Mouse (Mus musculus) granulocyte monocyte progenitor cell, adult 5-6 weeks (primary cell): ENCODE data around the gene Trio. TPM values are rescaled to one million over a fixed set of nuclear protein-coding genes. Genes with fewer than 3 reads are reported as not detected.

Source experiments
- ATAC-seq: replicated peaks from 2 replicates; pipeline ENCODE4 v1.8.0; 2016; ENCODE audit warnings: mild to moderate bottlenecking, moderate TSS enrichment, inconsistent platforms; ENCODE audit not compliant: poor library complexity, severe bottlenecking
- total RNA-seq, 2 experiments: library from RNA; stranded (forward) in 1 of 2; stranded (reverse) in 1 of 2; fragments of 200-712, 200-1000 nt in 1 of 2; fragments of >200 nt in 1 of 2; fragmentation: Nextera tagmentation in 1 of 2; gene quantifications; 2 replicates each; pipeline ENCODE4 v1.2.3; 2014 to 2017

Trio gene
- total RNA-seq (2014; fragmentation: Nextera tagmentation), result 30.3 and 40.2 TPM in 2 replicates
- 21.1 and 25.9 TPM in 2 replicates for total RNA-seq (2017)

DNA sequence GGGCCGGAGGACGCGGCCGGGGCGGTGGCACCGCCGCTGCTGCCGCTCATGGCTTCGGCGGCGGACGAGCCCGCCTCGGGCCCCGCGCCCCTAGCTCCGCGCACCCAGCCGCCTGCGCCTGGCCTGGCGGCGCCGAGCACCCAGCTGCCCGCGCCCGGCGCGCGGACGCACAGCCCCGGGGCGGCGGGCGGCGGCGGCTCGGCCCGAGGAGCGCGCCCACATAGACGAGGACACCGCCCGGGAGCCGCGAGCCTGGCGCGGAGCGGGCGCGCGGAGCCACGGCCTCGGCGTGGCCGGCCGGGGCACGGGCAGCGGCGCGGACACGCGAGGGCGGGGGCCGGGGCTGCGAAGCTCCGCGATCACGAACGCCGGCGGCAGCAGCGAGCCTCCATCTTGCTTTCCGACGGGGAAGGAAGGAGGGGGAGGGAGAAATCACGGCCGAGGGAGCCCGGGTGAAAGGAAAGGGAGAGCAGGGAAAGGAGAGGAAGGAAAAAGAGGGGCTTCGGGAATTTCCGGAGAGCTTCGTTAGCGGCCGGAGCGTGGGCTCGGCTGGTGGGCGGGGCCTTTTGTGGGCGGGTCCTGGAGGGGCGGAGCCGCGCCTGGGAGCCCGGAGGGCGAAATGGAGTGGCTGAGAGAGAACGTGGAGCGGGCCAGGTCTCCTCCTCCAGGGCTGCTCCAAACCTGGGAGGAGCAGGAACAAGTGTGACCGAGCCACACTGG is at the start of gene Trio:
Trio (minus strand) TSS at position 402 of the 720 bp plus-strand sequence.
- peak; percentile 88 for ATAC-seq

DNA sequence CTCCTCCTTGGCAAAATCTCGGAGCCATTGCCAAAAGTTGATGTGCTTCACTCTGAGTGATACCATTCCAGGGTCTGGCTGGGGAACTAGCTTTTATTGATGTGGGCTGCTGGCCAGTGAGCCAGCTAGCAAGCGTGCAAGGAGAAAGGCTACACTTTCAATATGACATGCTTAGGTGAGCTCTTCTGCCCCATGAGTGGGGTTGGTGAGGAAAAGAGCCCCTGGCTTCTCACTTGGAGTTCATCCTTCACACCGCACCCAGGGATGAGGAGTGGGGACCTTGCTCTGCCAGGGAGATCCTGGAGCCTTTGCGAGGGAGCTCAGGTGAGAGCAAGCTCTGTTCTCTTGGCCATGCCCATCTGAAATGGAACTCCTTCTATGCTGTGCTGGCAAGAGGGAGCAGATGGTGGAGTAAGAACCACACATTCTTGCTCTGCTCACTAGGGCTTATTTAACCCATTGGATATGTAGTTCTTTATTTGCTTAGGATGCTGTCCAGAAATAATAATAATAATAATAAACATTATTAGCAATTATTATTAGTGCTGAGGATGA is 48.8 kb upstream of the Trio start:
- no peak for ATAC-seq

DNA sequence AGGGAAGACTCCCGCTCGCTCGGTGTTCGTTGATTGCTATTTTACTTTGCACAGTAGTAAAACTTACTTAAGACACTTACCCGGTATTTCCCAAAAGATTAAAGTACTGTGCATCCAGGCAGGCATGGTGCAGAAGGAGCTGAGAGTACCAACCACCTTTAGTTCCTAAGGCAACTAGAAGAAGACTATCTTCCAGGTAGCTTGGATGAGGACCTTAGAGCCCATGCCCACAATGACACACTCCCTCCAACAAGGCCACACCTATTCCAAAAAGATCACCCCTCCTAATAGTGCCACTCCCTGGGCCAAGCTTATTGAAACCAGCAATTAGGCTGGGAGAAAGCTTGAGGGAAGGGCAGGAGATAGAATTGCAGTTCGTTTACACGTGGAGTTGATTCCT is 46.0 kb upstream of the Trio start:
- no peak for ATAC-seq

DNA sequence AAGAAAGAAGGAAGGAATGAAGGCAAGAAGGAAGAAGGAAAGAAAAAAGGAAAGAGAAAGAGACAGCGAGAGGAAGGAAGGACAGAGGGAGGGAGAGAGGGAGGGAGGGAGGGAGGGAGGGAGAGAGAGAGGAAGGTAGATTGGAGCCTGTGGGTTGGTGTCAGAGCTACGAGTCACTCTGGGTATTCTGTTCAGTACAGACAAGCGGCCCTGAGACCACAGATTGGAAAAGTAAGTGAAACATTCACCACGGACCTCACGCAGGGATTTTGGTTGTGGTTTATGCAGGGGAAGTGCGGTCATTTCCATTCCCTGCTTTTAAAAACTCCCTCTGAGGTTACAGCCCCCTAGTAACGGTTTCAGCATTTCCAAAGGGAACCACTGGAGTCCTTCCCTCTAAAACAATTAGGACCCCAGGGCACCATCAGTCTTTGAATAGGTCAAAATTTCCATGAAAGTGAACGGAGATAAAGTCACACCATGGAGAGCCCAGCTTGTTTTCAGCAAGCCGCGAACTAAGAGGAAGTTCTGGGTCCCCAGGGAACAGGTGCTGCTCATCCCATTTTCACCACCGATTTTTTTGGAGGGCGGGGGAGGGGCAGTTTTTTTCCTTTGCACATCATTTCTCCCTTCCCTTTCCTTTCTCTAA is 45.2 kb upstream of the Trio start:
- ATAC-seq, result peak; percentile 78

DNA sequence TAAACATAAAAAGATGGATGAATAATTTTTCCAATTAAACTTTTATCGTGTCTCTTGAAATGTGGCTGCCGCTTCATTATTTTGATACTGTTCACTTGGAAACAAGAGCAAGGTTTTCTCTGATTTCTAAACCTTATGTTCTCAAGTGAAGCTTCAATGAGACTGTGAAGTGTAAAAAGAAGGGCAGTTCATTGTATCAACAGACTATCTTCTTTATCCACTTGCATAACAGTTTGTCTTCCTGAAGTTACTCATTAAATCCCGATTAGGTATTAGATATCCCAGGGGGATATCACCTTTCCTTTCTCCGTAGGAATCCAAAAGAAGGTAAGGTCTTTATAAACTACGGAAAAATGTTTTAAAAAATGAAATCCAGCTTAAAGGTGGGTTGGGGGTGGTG is 44.6 kb upstream of the Trio start:
- no peak for ATAC-seq

DNA sequence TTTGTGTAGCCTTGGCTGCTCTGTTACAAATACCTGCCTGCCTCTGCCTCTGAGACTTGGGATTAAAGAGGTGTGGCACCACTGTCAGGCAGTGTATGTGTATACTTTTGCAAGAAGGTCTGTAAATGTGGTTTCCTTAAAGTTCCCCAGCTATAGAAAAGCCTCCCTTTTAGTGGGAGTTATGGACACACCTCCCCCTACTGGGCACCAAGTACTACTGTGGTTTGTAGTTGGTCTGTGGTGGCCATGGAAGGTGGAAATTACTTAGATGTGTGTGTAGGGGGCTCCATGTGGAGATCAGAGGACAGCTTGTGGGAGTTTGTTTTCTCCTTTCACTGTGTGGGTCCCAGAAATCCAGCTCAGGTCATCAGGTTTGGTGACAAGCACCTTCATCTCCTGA is 41.7 kb upstream of the Trio start:
- ATAC-seq, result peak; percentile 75

DNA sequence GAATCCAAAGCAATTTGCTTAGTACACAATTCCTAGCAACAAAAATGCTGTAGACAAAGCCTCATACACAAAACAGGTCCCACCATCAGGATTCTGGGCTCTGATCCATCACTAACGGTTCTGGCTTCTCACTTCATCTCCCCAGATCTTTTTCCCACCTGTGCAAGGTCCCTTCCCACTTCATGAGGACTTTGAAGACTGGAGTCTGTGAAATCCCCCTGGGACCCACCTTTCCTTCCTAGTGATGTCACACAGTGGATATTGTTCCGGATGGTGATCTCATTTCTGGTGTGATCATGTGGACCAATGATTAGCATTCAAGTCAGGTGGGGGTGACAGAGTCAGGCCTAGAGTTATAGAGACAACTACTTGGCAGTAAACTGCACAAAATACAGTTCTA is 40.8 kb upstream of the Trio start:
- ATAC-seq, result no peak

DNA sequence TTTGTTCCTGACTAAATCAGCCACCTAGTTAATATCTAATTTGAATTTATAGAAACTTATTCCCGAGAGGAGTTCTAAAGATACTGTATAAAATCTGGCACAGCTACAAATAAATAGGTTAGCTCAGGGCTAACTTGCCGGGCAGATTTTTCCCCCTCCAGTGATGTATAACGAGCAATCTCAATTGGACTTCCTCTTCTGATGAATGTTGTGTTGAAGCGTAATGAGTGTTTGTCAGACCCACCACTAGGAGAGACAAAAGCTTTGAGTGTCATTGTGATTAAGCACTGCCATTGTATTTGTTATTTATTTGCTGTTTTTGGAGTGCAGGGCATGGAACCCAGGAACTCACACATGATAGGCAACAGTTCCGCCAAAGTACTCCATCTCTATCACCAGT is 39.9 kb upstream of the Trio start:
- ATAC-seq, result peak; percentile 40; the same call in 1 of the 2 replicates

DNA sequence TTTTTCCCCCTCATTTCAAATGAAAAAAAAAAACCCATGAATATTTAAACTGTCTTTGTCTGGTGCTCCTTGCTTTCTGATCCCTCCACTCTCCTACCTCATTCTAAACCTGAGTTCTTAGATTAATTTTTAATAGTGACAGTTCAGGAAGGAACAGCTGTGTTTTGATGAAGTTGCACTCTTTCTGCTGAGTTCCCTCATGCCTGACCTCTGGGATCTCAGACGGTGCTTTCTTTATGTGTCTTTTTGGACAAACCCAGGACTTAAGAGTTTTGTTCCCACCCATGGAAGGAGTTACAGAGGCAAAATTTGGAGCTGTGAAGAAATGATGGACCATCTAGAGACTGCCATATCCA is 39.1 kb upstream of the Trio start:
- ATAC-seq, result no peak

DNA sequence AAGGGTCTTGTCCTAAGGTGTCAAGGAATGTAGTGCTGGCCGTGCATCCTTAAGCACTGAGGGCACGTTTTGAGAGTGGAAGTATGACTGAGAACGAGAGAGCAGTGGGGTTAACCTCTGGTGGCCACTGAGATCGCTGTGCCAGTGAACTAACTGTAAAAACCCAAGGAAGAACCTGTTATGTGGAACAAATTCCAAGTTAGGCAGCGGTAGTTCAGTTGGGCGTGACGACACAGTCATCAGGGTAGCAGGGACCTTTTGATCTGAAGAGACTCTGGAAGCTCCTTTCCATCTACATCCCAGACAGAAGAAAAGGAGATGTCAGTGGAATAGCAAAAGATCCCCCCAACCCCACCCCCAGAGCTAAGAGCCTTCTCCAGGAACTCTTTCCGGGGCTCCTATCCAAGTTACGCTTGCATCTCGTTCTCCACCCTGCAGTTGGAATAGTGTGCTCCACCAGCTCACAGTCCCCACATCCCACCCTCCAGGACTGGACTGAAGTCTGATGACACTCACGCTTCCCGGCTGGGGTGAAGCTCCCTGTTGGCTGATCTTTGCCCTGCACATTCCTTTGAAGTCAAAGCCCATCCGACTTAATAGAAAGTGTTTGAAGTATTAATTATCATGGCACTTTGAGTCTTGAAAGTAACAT is 38.6 kb upstream of the Trio start:
- no peak for ATAC-seq

DNA sequence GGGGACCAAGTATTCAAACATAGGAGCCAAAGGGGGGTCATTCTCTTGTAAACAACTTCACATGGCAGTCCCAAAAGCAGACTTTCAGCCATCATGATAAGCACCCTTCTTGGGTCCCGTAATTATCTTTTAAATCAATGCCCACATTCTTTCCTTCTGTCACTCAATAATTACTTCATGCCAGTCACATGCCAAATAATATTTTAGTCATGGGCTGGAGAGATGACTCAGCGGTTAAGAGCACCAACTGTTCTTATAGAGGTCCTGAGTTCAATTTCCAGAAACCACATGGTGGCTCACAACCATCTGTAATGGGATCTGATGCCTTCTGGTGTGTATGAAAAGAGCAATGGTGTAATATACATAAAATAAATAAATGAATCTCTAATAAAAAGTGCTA is 37.8 kb upstream of the Trio start:
- no peak for ATAC-seq

DNA sequence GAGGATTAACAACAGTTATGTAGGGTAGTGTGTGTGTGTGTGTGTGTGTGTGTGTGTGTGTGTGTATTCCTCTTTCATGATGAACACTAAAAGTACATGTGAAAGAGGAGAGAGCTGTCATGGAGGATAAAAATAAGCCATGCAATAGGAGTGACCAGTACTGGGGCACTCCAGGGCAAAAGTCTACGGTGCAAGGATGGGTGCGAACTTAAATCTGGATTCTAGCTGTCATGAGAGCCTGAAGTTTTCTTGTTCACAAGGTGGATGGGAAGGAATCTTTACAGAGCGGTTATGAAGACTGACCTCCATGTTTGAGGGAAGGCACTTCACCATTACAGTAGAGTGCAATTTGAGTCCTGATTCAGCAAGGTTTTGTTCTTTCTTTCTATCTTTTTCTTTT is 36.4 kb upstream of the Trio start:
- no peak for ATAC-seq

DNA sequence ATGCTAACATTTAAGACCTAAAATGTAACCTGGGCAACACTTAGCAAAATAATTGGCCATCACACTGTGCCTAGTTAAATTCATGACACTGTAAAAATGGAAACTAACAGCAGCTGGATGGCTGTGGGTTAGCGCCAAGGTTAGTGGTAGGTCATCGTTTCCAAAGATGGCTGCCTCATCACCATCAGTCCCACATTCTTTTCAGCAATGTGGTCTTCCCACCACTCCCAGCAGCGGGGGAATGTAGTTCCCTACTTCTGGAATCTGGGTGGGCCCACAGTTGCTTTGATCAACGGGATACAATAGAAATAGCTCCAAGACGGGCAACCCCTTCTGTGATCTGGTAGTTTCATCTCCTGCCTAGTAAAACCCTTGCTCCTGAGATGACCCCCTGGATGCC is 35.3 kb upstream of the Trio start:
- ATAC-seq, result no peak

DNA sequence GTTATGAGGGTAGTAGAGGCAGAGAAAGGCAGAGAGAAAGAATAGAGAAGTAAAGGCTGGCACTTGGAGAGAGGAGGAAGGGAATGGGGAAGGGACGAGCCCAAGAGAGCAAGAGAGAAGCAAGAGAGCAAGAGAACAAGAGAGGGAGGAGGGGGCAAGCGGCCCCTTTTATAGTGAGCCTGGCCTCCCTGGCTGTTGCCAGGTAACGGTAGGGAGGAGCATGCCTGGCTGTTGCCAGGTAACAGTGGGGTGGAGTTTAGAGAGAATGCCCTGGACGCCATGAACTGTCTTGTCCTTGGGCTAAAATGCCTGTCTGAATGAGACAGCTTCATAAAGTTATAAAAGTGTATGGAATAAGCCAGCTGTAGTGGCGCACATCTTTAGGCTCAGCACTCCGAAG is 34.8 kb upstream of the Trio start:
- no peak for ATAC-seq

DNA sequence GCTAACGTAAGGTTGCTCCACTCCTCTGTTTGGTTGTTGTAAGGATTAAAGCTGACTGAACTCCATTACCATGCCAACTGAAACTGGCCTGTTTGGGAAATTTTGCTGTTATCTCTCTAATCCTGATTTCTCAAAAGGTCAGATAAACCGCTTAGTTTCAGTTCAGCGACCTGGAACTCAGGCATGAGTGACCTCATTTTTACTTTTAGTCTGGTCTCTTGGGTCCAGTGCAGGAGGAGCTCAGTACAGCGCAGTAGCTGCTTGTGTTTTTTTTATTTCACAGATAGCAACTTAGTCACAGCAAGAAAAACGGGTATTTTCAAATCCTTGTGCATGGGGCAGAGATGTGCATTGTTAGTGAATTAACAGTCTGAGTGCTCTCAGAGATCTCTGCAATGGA is 31.9 kb upstream of the Trio start:
- ATAC-seq, result no peak

DNA sequence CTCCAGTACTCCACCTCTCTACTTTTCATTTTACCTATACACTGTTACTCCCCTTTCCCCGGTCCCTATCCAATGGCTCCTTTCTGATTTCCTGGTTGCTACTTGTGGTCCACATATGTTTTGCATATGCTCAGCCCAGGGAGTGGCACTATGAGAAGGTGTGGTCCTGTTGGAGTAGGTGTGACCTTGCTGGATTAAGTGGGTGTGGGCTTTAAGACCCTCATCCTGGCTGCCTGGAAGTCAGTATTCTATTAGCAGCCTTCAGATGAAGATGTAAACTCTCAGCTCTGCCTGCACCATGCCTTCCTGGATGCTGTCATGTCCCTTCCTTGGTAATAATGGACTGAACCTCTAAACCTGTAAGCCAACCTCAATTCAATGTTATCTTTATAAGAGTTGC is 29.1 kb upstream of the Trio start:
- no peak for ATAC-seq

DNA sequence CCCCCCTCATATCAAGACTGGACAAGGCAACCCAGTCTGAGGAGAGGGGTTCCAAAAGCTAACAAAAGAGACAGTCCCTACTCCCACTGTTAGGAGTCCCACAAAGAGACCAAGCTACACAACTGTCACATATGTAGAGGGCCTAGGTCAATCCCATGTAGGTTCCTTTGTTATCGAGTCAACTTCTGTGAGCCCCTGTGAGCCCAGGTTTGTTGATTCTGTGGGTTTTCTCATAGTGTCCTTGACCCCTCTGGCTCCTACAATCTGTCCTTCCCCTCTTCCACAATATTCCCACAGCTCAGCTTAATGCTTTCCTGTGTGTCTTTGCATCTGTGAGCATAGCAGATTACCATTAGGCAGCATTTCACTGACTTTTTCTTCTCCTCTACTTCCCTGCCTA is 28.5 kb upstream of the Trio start:
- no peak for ATAC-seq

DNA sequence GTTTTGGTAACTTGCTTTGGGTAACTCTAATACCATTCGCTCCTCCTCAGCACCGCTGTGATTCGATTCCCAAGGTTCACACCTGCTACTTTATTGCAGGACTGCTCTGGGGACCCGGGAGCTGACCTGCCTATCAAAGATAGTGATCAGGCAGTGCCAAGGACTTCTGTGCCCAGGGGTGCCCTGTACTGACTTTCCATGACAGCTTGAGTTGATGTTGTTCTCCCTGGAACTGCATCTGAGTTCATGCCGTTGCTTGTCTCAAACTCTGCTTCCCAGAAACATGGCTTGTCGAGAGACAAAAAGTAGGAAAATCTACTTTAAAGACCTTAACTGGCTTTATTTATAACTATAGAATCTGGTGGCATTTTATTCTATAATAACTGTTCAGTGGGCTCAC is 27.6 kb upstream of the Trio start:
- ATAC-seq, result no peak

DNA sequence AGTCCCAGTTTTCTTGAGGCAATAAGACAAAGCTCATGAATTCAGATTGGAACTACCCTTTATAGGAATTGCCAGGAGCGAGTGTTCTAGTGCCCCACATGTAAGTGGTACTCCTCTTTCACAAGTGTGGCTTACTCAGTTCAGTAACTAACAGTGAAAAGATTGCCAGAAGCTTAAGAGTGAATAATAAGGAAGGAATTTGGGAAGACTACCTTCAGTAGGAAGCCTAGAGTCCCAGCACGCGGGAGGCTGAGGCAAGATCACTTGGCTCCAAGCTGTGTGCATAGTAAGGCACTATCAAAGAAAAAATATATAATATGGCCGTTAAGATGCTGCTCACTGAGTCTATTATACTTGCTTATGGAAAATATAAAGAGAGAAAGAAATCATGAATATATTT is 26.2 kb upstream of the Trio start:
- no peak for ATAC-seq

DNA sequence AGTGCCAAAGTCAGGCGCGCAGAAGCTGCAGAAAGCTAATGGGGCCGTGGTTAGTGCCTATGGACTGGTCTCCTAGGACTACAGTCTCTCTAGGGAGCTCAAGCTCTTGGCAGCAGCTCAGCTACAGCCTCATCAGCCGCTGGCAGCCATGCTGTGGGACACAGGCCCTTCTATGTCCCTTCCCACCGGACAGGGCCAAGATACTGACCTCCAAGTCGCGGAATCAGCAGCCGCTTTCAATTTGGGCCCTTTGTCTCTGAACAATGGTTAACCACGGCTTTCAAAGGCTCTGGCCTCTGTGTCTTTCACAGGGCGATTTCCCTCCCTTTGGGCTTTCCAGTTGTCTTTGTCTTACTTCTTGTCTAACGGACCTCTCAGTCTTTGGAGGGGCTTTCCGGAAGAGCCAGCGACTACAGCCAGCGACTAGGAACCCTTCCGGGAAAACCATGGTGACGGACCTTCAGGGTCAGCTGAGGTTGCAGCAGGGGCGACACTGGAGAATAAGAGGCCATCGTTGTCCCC is 25.5 kb upstream of the Trio start:
- no peak for ATAC-seq

DNA sequence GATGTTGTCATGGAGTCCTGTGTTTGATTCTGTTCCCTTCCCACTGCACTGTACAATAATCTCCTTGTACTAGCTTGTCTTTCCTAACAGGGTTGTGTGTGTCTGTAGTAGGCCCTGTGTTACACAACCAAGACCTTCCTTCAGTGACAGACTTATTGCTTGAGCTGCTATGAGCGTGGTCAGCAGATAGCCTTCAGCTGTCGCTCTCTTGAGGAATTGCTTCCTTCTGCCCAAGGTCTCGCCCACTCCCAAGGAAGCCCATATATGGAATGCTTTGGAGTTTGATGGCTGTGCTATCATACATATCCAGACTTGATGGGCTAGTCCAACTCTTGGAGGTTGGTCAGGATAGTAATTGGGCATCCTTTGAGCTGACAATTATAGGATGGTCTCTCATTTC is 22.1 kb upstream of the Trio start:
- ATAC-seq, result no peak
